Mouse (Mus musculus) regulatory T cell (primary cell): ENCODE measurements at regions not wholly inside any gene's neighbourhood (a gene's known extent, or its start where the extent isn't known, plus 50 kb on each side); places are given as distances from the start of the nearest gene placed in this dataset.

Experiments used
- in situ Hi-C: fragments of 300-600 bp; cut with MboI, MseI; formaldehyde crosslinking; loops from one replicate; pipeline ENCODE4 v1.15.1; 2025; ENCODE audit warnings: high pct_unique_total_duplicates

GRCm38 (mm10) chr3:54443791-54444190 is 82.9 kb downstream of the Postn start:
- in situ Hi-C loops: no loop called here

- in situ Hi-C loops: no loop called here
These were observed 86.0 kb downstream of the Postn start for GRCm38 (mm10) chr3:54446889-54447288.

- in situ Hi-C loops: no loop called here
These were observed 96.5 kb downstream of the Postn start for GRCm38 (mm10) chr3:54457416-54457815.

- in situ Hi-C loops: no loop called here
These were observed 100.5 kb downstream of the Postn start for GRCm38 (mm10) chr3:54461366-54461765.

- in situ Hi-C loops: no loop called here
These were observed 105.2 kb downstream of the Postn start for GRCm38 (mm10) chr3:54466097-54466496.

GRCm38 (mm10) chr3:54474209-54474608 is 113.3 kb downstream of the Postn start:
- in situ Hi-C loops: no loop called here

- in situ Hi-C loops: no loop called here
These were observed 115.0 kb downstream of the Postn start for GRCm38 (mm10) chr3:54475879-54476278.

- in situ Hi-C loops: no loop called here
These were observed 117.1 kb downstream of the Postn start for GRCm38 (mm10) chr3:54477986-54478385.

- in situ Hi-C loops: no loop called here
These were observed 119.3 kb downstream of the Postn start for GRCm38 (mm10) chr3:54480251-54480650.

- in situ Hi-C loops: no loop called here
These were observed 126.4 kb downstream of the Postn start for GRCm38 (mm10) chr3:54487346-54487745.

- in situ Hi-C loops: no loop called here
These were observed 126.9 kb downstream of the Postn start for GRCm38 (mm10) chr3:54487844-54488243.

- in situ Hi-C loops: no loop called here
These were observed 129.5 kb downstream of the Postn start for GRCm38 (mm10) chr3:54490249-54490900.

GRCm38 (mm10) chr3:54493567-54493966 is 132.7 kb downstream of the Postn start:
- in situ Hi-C loops: no loop called here

- in situ Hi-C loops: no loop called here
These were observed 144.1 kb downstream of the Postn start for GRCm38 (mm10) chr3:54504997-54505396.

GRCm38 (mm10) chr3:54507575-54507974 is 146.7 kb downstream of the Postn start:
- in situ Hi-C loops: no loop called here

- in situ Hi-C loops: no loop called here
These were observed 148.0 kb downstream of the Postn start for GRCm38 (mm10) chr3:54508906-54509305.

- in situ Hi-C loops: no loop called here
These were observed 156.3 kb downstream of the Postn start for GRCm38 (mm10) chr3:54517251-54517650.

- in situ Hi-C loops: no loop called here
These were observed 161.8 kb downstream of the Postn start for GRCm38 (mm10) chr3:54522716-54523115.

GRCm38 (mm10) chr3:54526618-54527017 is 165.7 kb downstream of the Postn start:
- in situ Hi-C loops: no loop called here

- in situ Hi-C loops: no loop called here
These were observed 164.3 kb upstream of the Supt20 start for GRCm38 (mm10) chr3:54528292-54528691.

GRCm38 (mm10) chr3:54530251-54530650 is 162.4 kb upstream of the Supt20 start:
- in situ Hi-C loops: no loop called here

- in situ Hi-C loops: no loop called here
These were observed 157.2 kb upstream of the Supt20 start for GRCm38 (mm10) chr3:54535361-54535760.

- in situ Hi-C loops: no loop called here
These were observed 154.6 kb upstream of the Supt20 start for GRCm38 (mm10) chr3:54538055-54538454.

- in situ Hi-C loops: no loop called here
These were observed 152.0 kb upstream of the Supt20 start for GRCm38 (mm10) chr3:54540540-54541080.
